Mouse (Mus musculus) midbrain, embryonic 13.5 days (tissue): ENCODE results near the gene Fezf2. TPM values are rescaled to one million over a fixed set of nuclear protein-coding genes. Genes with fewer than 3 reads are reported as not detected.

Source experiments
- ATAC-seq: fragments of 200-750 bp; cut with Nextera tagmentation; 2 replicates; pipeline ENCODE4 v1.8.0; 2017; ENCODE audit warnings: mild to moderate bottlenecking, moderate TSS enrichment, moderate library complexity
- H3K27ac ChIP-seq: fragments of 300-500 bp; sonication (generic); 2 replicates; pipeline ENCODE4 v1.5.1; 2015; ENCODE audit warnings: inconsistent platforms, mild to moderate bottlenecking, moderate library complexity
- H3K27me3 ChIP-seq: fragments of 300-500 bp; sonication (generic); 2 replicates; pipeline ENCODE4 v1.6.1; 2015; ENCODE audit warnings: mild to moderate bottlenecking, inconsistent platforms
- H3K36me3 ChIP-seq: fragments of 300-500 bp; sonication (generic); 2 replicates; pipeline ENCODE4 v1.6.1; 2015; ENCODE audit warnings: mild to moderate bottlenecking, inconsistent platforms
- H3K4me1 ChIP-seq: fragments of 300-500 bp; sonication (generic); replicated peaks from 2 replicates; pipeline ENCODE4 v1.6.1; 2015; ENCODE audit warnings: inconsistent platforms
- H3K4me2 ChIP-seq: fragments of 300-500 bp; sonication (generic); replicated peaks from 2 replicates; pipeline ENCODE4 v1.6.1; 2015; ENCODE audit warnings: moderate library complexity, mild to moderate bottlenecking, inconsistent platforms
- H3K4me3 ChIP-seq: fragments of 300-500 bp; sonication (generic); replicated peaks from 2 replicates; pipeline ENCODE4 v1.5.1; 2015; ENCODE audit warnings: mild to moderate bottlenecking, inconsistent platforms
- H3K9ac ChIP-seq: fragments of 300-500 bp; sonication (generic); replicated peaks from 2 replicates; pipeline ENCODE4 v1.6.1; 2015; ENCODE audit warnings: mild to moderate bottlenecking, inconsistent platforms
- H3K9me3 ChIP-seq: fragments of 300-500 bp; sonication (generic); 2 replicates; pipeline ENCODE4 v1.6.1; 2016; ENCODE audit warnings: mild to moderate bottlenecking, inconsistent platforms
- WGBS: fragments of 180-500 bp; shearing (Covaris S2); methylation state at CpG from one replicate; pipeline ENCODE4 v1.1.7; 2015; 5-methylcytosine and 5-hydroxymethylcytosine counted together
- polyA plus RNA-seq: library from polyadenylated mRNA; unstranded; fragments of >200 nt; fragmentation: Nextera tagmentation; extraction: Ambion mirVana; gene quantifications from 2 replicates; pipeline ENCODE4 v1.2.1, GENCODE M21; 2015

Fezf2 gene
- polyA plus RNA-seq, 1 experiment from 2014 or later, result 8.1 TPM

- Histone ChIP-seq H3K4me3 (peak overlapping the region; percentile 33; the same call in 1 of the 2 replicates), H3K36me3 (no peaks in the 10 kb centered on the region), H3K27me3 (peaks cover 99% of the 10 kb centered on the region), H3K4me1 (peaks cover 49% of the 10 kb centered on the region), H3K9me3 (no peaks in the 10 kb centered on the region), H3K4me2 (peak overlapping the region; percentile 33; the same call in 1 of the 2 replicates), H3K9ac (0 out of 2 replicates have a peak overlapping the region, but pooled peaks have one; percentile 21), H3K27ac (no peak overlapping the region)
- no peak for ATAC-seq
- WGBS, result 3% methylated on average over 24 of the region's 24 CpGs
Measured at GRCm38 (mm10) chr14:12341789-12342457, 6.1 kb downstream of the Fezf2 start.

GRCm38 (mm10) chr14:12341075-12341788 is 6.8 kb downstream of the Fezf2 start:
- Histone ChIP-seq H3K4me2 (peak overlapping the region; percentile 33), H3K9me3 (no peaks in the 10 kb centered on the region), H3K36me3 (no peaks in the 10 kb centered on the region), H3K27ac (no peak overlapping the region), H3K4me1 (peaks cover 44% of the 10 kb centered on the region), H3K4me3 (peak overlapping the region; percentile 14; the same call in 1 of the 2 replicates), H3K9ac (no peak overlapping the region; the same call in 1 of the 2 replicates), H3K27me3 (peaks cover 99% of the 10 kb centered on the region)
- peak; percentile 24 for ATAC-seq
- under 1% methylated on average over 42 of the region's 42 CpGs for WGBS

- Histone ChIP-seq H3K4me1 (peaks cover 36% of the 10 kb centered on the region), H3K36me3 (no peaks in the 10 kb centered on the region), H3K27me3 (peaks cover 99% of the 10 kb centered on the region), H3K9me3 (no peaks in the 10 kb centered on the region), H3K27ac (0 out of 2 replicates have a peak overlapping the region, but pooled peaks have one; percentile 26), H3K4me3 (peak overlapping the region; percentile 17; the same call in 1 of the 2 replicates), H3K4me2 (peak overlapping the region; percentile 13; the same call in 1 of the 2 replicates), H3K9ac (no peak overlapping the region)
- 1% methylated on average over 19 of the region's 19 CpGs for WGBS
- no peak for ATAC-seq
Measured at GRCm38 (mm10) chr14:12340238-12341074, 7.5 kb downstream of the Fezf2 start.

- Histone ChIP-seq H3K27ac (no peak overlapping the region), H3K4me2 (peak overlapping the region; percentile 1; the same call in 1 of the 2 replicates), H3K36me3 (no peaks in the 10 kb centered on the region), H3K4me3 (no peak overlapping the region), H3K9me3 (no peaks in the 10 kb centered on the region), H3K27me3 (peaks cover 99% of the 10 kb centered on the region), H3K4me1 (peaks cover 24% of the 10 kb centered on the region), H3K9ac (no peak overlapping the region)
- ATAC-seq, result no peak
- 2% methylated on average over 10 of the region's 10 CpGs for WGBS
Measured at GRCm38 (mm10) chr14:12338811-12339565, 9.0 kb downstream of the Fezf2 start.

DNA sequence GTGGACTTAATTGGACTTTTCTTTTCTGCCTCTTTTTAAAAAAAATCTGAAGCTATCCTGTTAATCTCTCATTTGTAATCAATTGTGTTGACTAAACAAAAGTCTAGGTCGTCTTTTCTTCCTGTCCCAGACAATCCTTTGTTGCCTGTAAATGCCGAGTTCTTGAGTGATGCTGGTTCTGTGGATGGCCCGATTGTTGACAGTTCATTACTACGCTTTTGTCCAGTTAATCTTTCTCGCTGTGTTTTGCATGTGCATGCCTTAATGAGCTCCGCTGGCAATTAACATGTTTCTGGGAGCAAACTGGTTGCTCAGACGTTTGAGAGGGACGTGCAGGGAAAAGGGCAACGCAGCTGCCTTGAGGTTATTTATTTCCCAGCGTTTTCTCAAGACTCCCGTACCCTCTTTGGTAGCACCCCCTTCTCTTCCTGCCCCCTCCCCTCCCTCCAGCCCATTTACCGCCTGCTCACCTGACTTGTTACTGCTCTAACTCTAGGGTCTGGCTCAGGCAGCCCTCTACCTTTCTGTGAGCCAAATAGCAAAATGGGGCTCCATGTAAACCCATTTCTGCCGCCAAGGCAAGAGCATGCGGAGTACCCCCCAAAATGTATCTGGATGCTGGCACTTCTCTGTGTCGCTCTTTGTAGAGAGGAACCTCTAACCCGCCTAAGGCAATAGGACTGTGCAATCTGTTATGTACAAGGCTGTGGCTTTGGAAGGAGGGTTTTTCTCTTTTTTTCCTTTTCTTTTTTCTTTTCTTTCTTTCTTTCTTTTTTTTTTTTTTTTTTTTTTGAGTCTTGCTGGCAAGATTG is 9.8 kb downstream of the Fezf2 start:
- Histone ChIP-seq H3K9ac (no peak overlapping the region), H3K4me3 (no peak overlapping the region), H3K9me3 (no peaks in the 10 kb centered on the region), H3K36me3 (no peaks in the 10 kb centered on the region), H3K4me1 (peaks cover 24% of the 10 kb centered on the region), H3K4me2 (0 out of 2 replicates have a peak overlapping the region, but pooled peaks have one; percentile 5), H3K27me3 (peaks cover 99% of the 10 kb centered on the region), H3K27ac (no peak overlapping the region)
- under 1% methylated on average over 16 of the region's 16 CpGs for WGBS
- ATAC-seq, result peak; percentile 76

- H3K9ac ChIP-seq, result no peak overlapping the region
Measured at GRCm38 (mm10) chr14:12337421-12337997, 10.5 kb downstream of the Fezf2 start.

GRCm38 (mm10) chr14:12334925-12335324 is 13.1 kb downstream of the Fezf2 start:
- H3K27me3 ChIP-seq, result peaks cover 87% of the 10 kb centered on the region
- no peak overlapping the region for H3K9ac ChIP-seq
- no peak overlapping the region for H3K4me2 ChIP-seq
- peaks cover 6% of the 10 kb centered on the region for H3K4me1 ChIP-seq
- no peaks in the 10 kb centered on the region for H3K9me3 ChIP-seq
- H3K27ac ChIP-seq, result no peak overlapping the region
- no peak for ATAC-seq
- H3K36me3 ChIP-seq, result no peaks in the 10 kb centered on the region
- no peak overlapping the region for H3K4me3 ChIP-seq
- WGBS, result 57% methylated on average over 7 of the region's 7 CpGs

More at GRCm38 (mm10) chr14:12337421-12337997, 10.5 kb downstream of the Fezf2 start:
- H3K27ac ChIP-seq, result no peak overlapping the region
- H3K4me1 ChIP-seq, result peaks cover 21% of the 10 kb centered on the region
- ATAC-seq, result peak; percentile 28; the same call in 1 of the 2 replicates
- no peak overlapping the region for H3K4me2 ChIP-seq
- 3% methylated on average over 8 of the region's 8 CpGs for WGBS
- no peak overlapping the region for H3K4me3 ChIP-seq
- H3K27me3 ChIP-seq, result peaks cover 99% of the 10 kb centered on the region
- H3K9me3 ChIP-seq, result no peaks in the 10 kb centered on the region
- no peaks in the 10 kb centered on the region for H3K36me3 ChIP-seq

DNA sequence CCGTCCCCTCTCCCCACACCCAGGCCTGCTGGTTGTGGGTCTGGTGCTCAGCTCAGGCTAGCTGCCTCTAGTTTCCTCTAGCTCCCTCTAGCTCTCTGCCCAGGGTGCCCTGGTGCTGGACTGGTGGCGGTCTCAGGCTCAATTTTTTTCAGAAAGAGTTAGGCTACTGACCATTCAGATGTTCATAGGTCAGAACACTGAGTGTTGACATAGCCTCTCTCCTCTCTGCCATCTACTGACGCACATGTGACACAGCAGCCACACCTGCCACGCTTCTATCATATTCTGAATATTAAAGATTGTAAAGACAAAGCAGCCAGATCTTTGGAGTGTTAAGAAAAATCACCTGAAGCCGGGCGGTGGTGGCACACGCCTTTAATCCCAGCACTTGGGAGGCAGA is 14.4 kb downstream of the Fezf2 start:
- H3K36me3 ChIP-seq, result no peaks in the 10 kb centered on the region
- H3K27me3 ChIP-seq, result peaks cover 82% of the 10 kb centered on the region
- ATAC-seq, result no peak
- H3K27ac ChIP-seq, result no peak overlapping the region
- no peak overlapping the region for H3K9ac ChIP-seq
- no peaks in the 10 kb centered on the region for H3K9me3 ChIP-seq
- no peak overlapping the region for H3K4me3 ChIP-seq
- peaks cover 6% of the 10 kb centered on the region for H3K4me1 ChIP-seq
- WGBS, result 81% methylated on average over 7 of the region's 7 CpGs
- no peak overlapping the region for H3K4me2 ChIP-seq

- no peak for ATAC-seq
- 52% methylated on average over 2 of the region's 2 CpGs for WGBS
- H3K27ac ChIP-seq, result no peak overlapping the region
- H3K4me2 ChIP-seq, result no peak overlapping the region
- H3K27me3 ChIP-seq, result no peaks in the 10 kb centered on the region; the same call in 1 of the 2 replicates
- no peaks in the 10 kb centered on the region for H3K4me1 ChIP-seq
- H3K9me3 ChIP-seq, result no peaks in the 10 kb centered on the region
- H3K4me3 ChIP-seq, result no peak overlapping the region
- no peak overlapping the region for H3K9ac ChIP-seq
- no peaks in the 10 kb centered on the region for H3K36me3 ChIP-seq
Measured at GRCm38 (mm10) chr14:12303106-12303505, 44.9 kb downstream of the Fezf2 start.

DNA sequence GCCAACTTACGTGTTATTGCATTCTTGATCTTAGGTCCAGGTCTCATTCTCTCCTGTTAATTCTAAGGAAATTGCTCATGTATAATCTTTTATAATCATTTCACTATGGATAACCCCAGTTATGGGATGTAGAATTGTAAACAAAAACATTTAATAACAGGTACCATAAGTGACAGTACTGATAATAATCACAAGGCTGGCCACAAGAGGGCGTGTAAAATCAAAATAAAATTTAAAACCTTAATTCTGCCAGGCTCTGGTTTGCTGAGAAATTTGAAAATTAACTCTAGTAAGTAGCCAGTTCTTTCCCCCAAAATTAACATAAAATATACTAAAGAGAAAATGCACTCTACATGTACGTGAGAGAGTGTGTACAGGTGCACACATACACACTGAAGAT is 47.3 kb downstream of the Fezf2 start:
- no peak overlapping the region for H3K9ac ChIP-seq
- WGBS, result 66% methylated on average over 3 of the region's 3 CpGs

More for the DNA sequence above, 47.3 kb downstream of the Fezf2 start:
- H3K4me2 ChIP-seq, result no peak overlapping the region
- H3K4me3 ChIP-seq, result no peak overlapping the region
- H3K4me1 ChIP-seq, result no peaks in the 10 kb centered on the region
- H3K9me3 ChIP-seq, result no peaks in the 10 kb centered on the region
- ATAC-seq, result no peak
- no peaks in the 10 kb centered on the region for H3K36me3 ChIP-seq
- no peak overlapping the region for H3K27ac ChIP-seq
- no peaks in the 10 kb centered on the region for H3K27me3 ChIP-seq
